Mouse (Mus musculus) left cerebral cortex, adult 8-10 months (tissue): Measurements from ENCODE around the gene Olfr1120. TPM values are rescaled to one million over a fixed set of nuclear protein-coding genes. Genes with fewer than 3 reads are reported as not detected.
"Not testable (repeated sequence)": the region's sequence is repeated elsewhere in the genome, so short reads cannot be mapped to it uniquely, and the experiment has no call there.

Source experiments
- DNase-seq, 2 experiments: peaks; one replicate each; pipeline ENCODE4 v3.0.0; 2022; ENCODE audit warnings: low spot score in 2 of 2
- total RNA-seq, 4 experiments: library from RNA; stranded (reverse); gene quantifications; 2 replicates each; pipeline ENCODE4 v1.2.4; 2022

The Olfr1120 gene
- total RNA-seq = not detected

DNA sequence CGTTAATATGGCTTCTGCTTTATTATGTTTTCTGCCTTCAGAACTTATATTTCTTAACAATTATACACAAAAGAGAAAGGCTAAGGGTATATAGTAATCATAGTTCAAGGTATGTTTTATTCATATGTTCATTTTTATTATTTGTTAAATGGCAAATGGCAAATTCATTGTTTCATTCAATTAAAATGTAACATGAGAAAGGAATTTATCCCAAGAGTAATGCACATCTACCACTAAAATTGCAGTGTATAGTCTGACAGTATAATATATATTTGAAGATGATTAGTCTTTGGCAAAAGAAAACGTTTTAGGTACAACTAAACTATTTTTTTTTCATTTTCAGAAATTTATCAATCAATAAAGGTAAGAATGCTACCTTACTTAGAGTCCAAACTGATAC lies at the start of gene Olfr1120:
Gene Olfr1120, plus strand, starts transcription at position 301 of the 400 bp plus-strand sequence.
- no peak for DNase-seq

DNA sequence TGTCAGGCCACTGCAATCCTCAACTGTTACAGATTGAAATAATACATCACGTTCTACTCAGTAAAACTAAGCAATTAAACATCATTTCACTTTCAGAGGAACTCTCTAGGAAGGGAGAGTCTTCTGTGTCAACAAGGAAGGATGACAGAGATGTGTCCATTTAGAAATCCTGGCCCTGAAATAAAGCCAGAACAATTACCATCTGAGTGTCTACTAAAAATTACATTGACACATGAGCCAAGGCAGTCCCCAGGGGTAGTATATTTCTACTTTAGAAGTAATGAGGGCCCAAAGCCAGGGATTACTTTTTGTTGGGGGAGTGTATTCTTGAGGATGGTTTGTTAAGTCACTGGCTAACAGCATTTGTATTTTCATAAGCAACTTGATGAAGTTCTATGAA lies 47.3 kb upstream of the Olfr1120 start, which contains the start of gene Olfr1118:
Gene Olfr1118, plus strand, starts transcription at position 301 of the 400 bp plus-strand sequence.
- no peak for DNase-seq

DNA sequence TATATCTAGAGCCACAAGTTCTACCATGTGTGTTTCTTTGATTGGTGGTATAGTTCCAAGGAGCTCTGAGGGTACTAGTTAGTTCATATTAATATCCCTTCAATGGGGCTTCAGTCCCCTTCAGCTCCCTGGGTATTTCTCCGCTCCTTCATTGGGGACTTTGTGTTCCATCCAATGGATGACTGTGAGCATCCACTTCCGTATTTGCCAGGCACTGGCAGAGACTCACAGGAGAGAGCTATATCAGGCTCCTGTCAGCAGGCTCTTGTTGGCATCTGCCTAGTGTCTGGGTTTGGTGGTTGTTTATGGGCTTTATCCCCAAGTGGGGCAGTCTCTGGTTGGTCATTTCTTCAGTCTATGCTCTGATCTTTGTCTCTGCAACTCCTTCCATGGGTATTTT lies 5.5 kb downstream of the Olfr1120 start:
- not testable (repeated sequence) for DNase-seq

DNA sequence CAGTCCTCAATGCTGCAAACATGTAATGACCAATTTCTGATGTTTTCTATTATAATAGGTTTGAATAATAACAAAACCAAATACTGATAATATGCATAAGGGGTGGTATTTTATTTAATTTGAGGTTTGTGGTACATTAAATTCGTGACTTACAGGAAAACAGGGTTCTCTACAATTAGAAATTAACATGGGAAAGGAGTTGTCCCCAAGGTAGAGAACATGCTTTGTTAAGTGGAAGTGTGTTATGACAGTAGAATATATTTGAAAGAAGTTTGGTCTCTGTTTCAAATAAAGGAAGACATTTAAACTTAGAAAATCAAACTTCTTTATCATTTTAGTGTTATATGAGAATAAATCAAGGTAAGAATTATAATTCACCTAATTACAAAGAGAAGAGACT lies 15.0 kb downstream of the Olfr1120 start, which contains the start of gene Olfr1121:
Gene Olfr1121, plus strand, starts transcription at position 301 of the 400 bp plus-strand sequence.
- no peak for DNase-seq

DNA sequence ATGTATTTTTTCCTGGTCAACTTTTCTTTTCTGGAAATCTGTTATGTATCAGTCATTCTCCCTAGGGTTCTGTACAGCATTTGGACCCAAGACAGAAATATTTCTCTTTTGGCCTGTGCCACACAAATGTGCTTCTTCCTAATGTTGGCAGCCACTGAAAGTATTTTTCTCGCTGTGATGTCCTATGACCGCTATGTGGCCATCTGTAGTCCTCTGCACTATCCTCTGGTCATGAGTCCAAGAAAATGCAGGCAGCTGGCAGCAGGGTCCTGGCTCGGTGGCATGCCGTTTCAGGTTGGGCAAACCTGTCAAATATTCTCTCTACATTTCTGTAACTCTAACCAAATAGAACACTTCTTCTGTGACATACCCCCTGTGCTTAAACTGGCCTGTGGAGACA lies 17.1 kb downstream of the Olfr1120 start:
- no peak for DNase-seq

DNA sequence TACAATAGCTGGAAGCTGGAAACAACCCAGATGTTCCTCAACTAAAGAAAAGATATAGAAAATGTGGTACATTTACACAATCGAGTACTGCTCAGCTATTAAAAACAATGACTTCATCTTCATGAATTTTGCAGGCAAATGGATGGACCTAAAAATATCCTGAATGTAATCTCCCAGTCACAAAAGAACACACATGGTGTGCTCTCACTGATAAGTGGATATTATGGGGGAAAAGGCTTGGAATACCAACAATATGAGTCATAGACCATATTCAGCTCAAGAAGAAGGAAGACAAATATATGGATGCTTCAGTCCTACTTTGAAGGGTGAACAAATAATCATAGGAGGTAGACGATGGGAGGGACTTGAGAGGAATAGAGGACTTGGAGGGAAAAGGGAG lies 29.3 kb downstream of the Olfr1120 start:
- DNase-seq = no peak

DNA sequence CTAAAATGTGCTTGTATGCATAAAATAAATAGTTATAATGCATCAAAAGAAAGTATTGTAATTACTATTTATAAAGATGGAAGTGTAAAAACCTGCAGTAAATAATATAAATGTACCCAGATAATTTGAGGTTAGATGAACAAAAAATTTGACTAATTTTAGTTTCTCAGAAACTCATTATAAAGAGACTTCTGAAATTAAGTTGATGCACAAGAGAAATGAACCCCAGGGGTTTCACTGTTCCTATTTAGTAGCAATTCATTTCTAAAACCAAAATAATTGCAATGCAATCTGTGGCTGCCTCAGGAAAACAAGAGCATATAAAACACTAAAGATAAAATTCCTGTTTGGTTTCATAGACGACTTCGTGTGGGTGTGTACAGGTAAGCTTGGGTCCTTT lies 30.9 kb downstream of the Olfr1120 start, which contains the start of gene Olfr1122:
Gene Olfr1122, plus strand, starts transcription at position 301 of the 400 bp plus-strand sequence.
- no peak for DNase-seq

DNA sequence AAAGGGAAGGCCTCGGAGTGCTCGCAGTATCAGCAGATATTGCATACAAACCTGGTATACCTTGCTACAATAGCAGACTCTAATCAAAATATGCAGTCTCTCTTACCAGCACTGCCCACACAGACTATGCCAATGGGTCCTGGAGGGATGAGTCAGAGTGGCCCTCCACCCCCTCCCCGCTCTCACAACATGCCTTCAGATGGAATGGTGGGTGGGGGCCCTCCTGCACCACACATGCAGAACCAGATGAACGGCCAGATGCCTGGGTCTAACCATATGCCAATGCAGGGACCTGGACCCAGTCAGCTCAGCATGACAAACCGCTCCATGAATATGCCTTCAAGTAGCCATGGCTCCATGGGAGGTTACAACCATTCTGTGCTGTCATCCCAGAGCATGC lies 39.0 kb downstream of the Olfr1120 start:
- not testable (repeated sequence) for DNase-seq

DNA sequence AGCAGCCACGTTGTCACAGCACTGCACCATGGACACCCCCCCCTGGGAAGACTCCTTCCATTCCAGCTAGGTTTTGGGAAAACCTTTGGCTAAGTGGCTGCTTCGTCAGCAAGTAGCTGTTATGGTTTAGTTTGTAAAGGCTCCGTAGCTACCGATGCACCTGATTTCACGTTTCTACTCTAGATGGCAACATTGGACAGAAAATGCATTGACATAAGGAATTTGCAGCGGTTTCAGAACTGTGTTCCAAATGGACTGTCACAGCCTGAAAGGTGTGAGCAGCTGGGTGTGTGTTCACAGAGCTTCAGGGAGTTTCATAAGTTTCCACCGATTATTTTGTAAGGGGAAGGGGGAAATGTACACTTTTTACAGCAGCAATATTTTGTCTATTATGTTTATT lies 40.1 kb downstream of the Olfr1120 start:
- DNase-seq = not testable (repeated sequence)

Other genes with a start within 250 kb of the Olfr1120 start
- gene Olfr259, start 240.2 kb upstream of the Olfr1120 start, total RNA-seq = not detected
- not detected for gene Olfr1110, start 214.5 kb upstream of the Olfr1120 start, total RNA-seq
- not detected for gene Olfr1111, start 202.2 kb upstream of the Olfr1120 start, total RNA-seq
- not detected for gene Olfr1112, start 167.0 kb upstream of the Olfr1120 start, total RNA-seq
- gene Olfr1113, start 145.8 kb upstream of the Olfr1120 start, total RNA-seq = not detected
- gene Olfr1115, start 106.8 kb upstream of the Olfr1120 start, total RNA-seq = not detected
- not detected for gene Olfr1116, start 87.3 kb upstream of the Olfr1120 start, total RNA-seq
- gene Olfr1118, start 47.2 kb upstream of the Olfr1120 start, total RNA-seq = not detected
- gene Olfr1121, start 15.1 kb downstream of the Olfr1120 start, total RNA-seq = not detected
- gene Olfr1122, start 31.0 kb downstream of the Olfr1120 start, total RNA-seq = under 1 TPM in 1 of 4 experiments, not detected in 3; 0.09 TPM
- gene Olfr1123, start 61.8 kb downstream of the Olfr1120 start, total RNA-seq = not detected
- not detected for gene Olfr1124, start 75.5 kb downstream of the Olfr1120 start, total RNA-seq
- gene Olfr1126, start 99.1 kb downstream of the Olfr1120 start, total RNA-seq = not detected
- gene Pramel7, start 142.3 kb downstream of the Olfr1120 start, total RNA-seq = not detected
- gene Pramel6, start 151.8 kb downstream of the Olfr1120 start, total RNA-seq = not detected
- gene Olfr153, start 177.0 kb downstream of the Olfr1120 start, total RNA-seq = not detected
- not detected for gene Olfr1128, start 190.7 kb downstream of the Olfr1120 start, total RNA-seq
- gene Olfr1129, start 219.1 kb downstream of the Olfr1120 start, total RNA-seq = not detected